Mouse (Mus musculus): Measurements from ENCODE around the gene B230118H07Rik. TPM values are rescaled to one million over a fixed set of nuclear protein-coding genes. Genes with fewer than 3 reads are reported as not detected.

B230118H07Rik gene
- polyA plus RNA-seq, 2 experiments = 22.2 to 47.3 TPM

GRCm38 (mm10) chr2:101552301-101552700 lies 97.0 kb downstream of the B230118H07Rik start:
- Histone ChIP-seq H3K27ac (replicated peaks; ENCODE audit: low read depth, low read length) (no peak overlapping the region), H3K9ac (ENCODE audit: low read depth, low read length, severe bottlenecking) (no peak overlapping the region), H3K36me3 (ENCODE audit: control insufficient read depth, insufficient read depth, low read length) (no peaks in the 10 kb centered on the region), H3K4me1 (ENCODE audit: control insufficient read depth, insufficient read depth, low read length) (no peaks in the 10 kb centered on the region), H3K27me3 (ENCODE audit: control insufficient read depth, insufficient read depth, low read length) (no peaks in the 10 kb centered on the region), H3K4me2 (replicated peaks; ENCODE audit: low read depth, low read length, severe bottlenecking) (no peak overlapping the region), H3K9me3 (ENCODE audit: control insufficient read depth, low read length) (no peaks in the 10 kb centered on the region), H3K4me3 (replicated peaks; ENCODE audit: low read length) (no peak overlapping the region)
- no peak for TF ChIP-seq POLR2A (IDR thresholded peaks at IDR 0.05; ENCODE audit: borderline replicate concordance, extremely low read depth, insufficient read depth, insufficient read length)
- no peak for DNase-seq (ENCODE audit: low spot score)
- ATAC-seq (ENCODE audit: low FRiP score, low read depth) = no peak
- 83% methylated on average over 8 of the region's 8 CpGs for WGBS

GRCm38 (mm10) chr2:101551026-101551719 lies 98.2 kb downstream of the B230118H07Rik start:
- ATAC-seq (ENCODE audit: low FRiP score, low read depth) (no peak), DNase-seq (ENCODE audit: low spot score) (no peak)
- no peaks in the 10 kb centered on the region for H3K4me1 ChIP-seq (ENCODE audit: control insufficient read depth, insufficient read depth, low read length)

GRCm38 (mm10) chr2:101550176-101550575 lies 99.2 kb downstream of the B230118H07Rik start:
- Histone ChIP-seq H3K36me3 (ENCODE audit: control insufficient read depth, insufficient read depth, low read length) (no peaks in the 10 kb centered on the region), H3K4me2 (replicated peaks; ENCODE audit: low read depth, low read length, severe bottlenecking) (no peak overlapping the region), H3K9me3 (ENCODE audit: control insufficient read depth, low read length) (no peaks in the 10 kb centered on the region), H3K9ac (ENCODE audit: low read depth, low read length, severe bottlenecking) (no peak overlapping the region), H3K4me3 (replicated peaks; ENCODE audit: low read length) (no peak overlapping the region), H3K4me1 (ENCODE audit: control insufficient read depth, insufficient read depth, low read length) (no peaks in the 10 kb centered on the region), H3K27ac (replicated peaks; ENCODE audit: low read depth, low read length) (no peak overlapping the region), H3K27me3 (ENCODE audit: control insufficient read depth, insufficient read depth, low read length) (no peaks in the 10 kb centered on the region)
- no peak for ATAC-seq (ENCODE audit: low FRiP score, low read depth)
- WGBS = 57% methylated on average over 2 of the region's 2 CpGs
- no peak for DNase-seq (ENCODE audit: low spot score)
- no peak for TF ChIP-seq POLR2A (IDR thresholded peaks at IDR 0.05; ENCODE audit: borderline replicate concordance, extremely low read depth, insufficient read depth, insufficient read length)

More at GRCm38 (mm10) chr2:101551026-101551719, 98.2 kb downstream of the B230118H07Rik start:
- Histone ChIP-seq H3K4me2 (replicated peaks; ENCODE audit: low read depth, low read length, severe bottlenecking) (no peak overlapping the region), H3K4me3 (replicated peaks; ENCODE audit: low read length) (no peak overlapping the region), H3K27ac (replicated peaks; ENCODE audit: low read depth, low read length) (no peak overlapping the region), H3K9me3 (ENCODE audit: control insufficient read depth, low read length) (no peaks in the 10 kb centered on the region), H3K9ac (ENCODE audit: low read depth, low read length, severe bottlenecking) (no peak overlapping the region), H3K27me3 (ENCODE audit: control insufficient read depth, insufficient read depth, low read length) (no peaks in the 10 kb centered on the region), H3K36me3 (ENCODE audit: control insufficient read depth, insufficient read depth, low read length) (no peaks in the 10 kb centered on the region)
- TF ChIP-seq POLR2A (IDR thresholded peaks at IDR 0.05; ENCODE audit: borderline replicate concordance, extremely low read depth, insufficient read depth, insufficient read length) = no peak
- WGBS = 77% methylated on average over 6 of the region's 6 CpGs

- Histone ChIP-seq H3K4me3 (replicated peaks; ENCODE audit: low read length) (no peak overlapping the region), H3K4me2 (replicated peaks; ENCODE audit: low read depth, low read length, severe bottlenecking) (no peak overlapping the region), H3K36me3 (ENCODE audit: control insufficient read depth, insufficient read depth, low read length) (no peaks in the 10 kb centered on the region), H3K4me1 (ENCODE audit: control insufficient read depth, insufficient read depth, low read length) (no peaks in the 10 kb centered on the region), H3K9ac (ENCODE audit: low read depth, low read length, severe bottlenecking) (no peak overlapping the region), H3K27ac (replicated peaks; ENCODE audit: low read depth, low read length) (no peak overlapping the region), H3K9me3 (ENCODE audit: control insufficient read depth, low read length) (no peaks in the 10 kb centered on the region), H3K27me3 (ENCODE audit: control insufficient read depth, insufficient read depth, low read length) (no peaks in the 10 kb centered on the region)
- 77% methylated on average over 6 of the region's 6 CpGs for WGBS
- no peak for ATAC-seq (ENCODE audit: low FRiP score, low read depth)
- no peak for DNase-seq (ENCODE audit: low spot score)
- TF ChIP-seq POLR2A (IDR thresholded peaks at IDR 0.05; ENCODE audit: borderline replicate concordance, extremely low read depth, insufficient read depth, insufficient read length) = no peak
Observed at GRCm38 (mm10) chr2:101548866-101549265, 100.5 kb downstream of the B230118H07Rik start.

GRCm38 (mm10) chr2:101545593-101545992 lies 103.7 kb downstream of the B230118H07Rik start:
- H3K36me3 ChIP-seq (ENCODE audit: control insufficient read depth, insufficient read depth, low read length) = no peaks in the 10 kb centered on the region
- no peak for ATAC-seq (ENCODE audit: low FRiP score, low read depth)
- H3K27ac ChIP-seq (replicated peaks; ENCODE audit: low read depth, low read length) = no peak overlapping the region
- no peak for TF ChIP-seq POLR2A (IDR thresholded peaks at IDR 0.05; ENCODE audit: borderline replicate concordance, extremely low read depth, insufficient read depth, insufficient read length)
- no peaks in the 10 kb centered on the region for H3K27me3 ChIP-seq (ENCODE audit: control insufficient read depth, insufficient read depth, low read length)
- H3K9me3 ChIP-seq (ENCODE audit: control insufficient read depth, low read length) = no peaks in the 10 kb centered on the region
- no peak overlapping the region for H3K9ac ChIP-seq (ENCODE audit: low read depth, low read length, severe bottlenecking)
- H3K4me3 ChIP-seq (replicated peaks; ENCODE audit: low read length) = no peak overlapping the region
- no peak for DNase-seq (ENCODE audit: low spot score)
- H3K4me2 ChIP-seq (replicated peaks; ENCODE audit: low read depth, low read length, severe bottlenecking) = no peak overlapping the region
- 85% methylated on average over 2 of the region's 2 CpGs for WGBS
- H3K4me1 ChIP-seq (ENCODE audit: control insufficient read depth, insufficient read depth, low read length) = no peaks in the 10 kb centered on the region
